Mouse (Mus musculus) intestine, embryonic 14.5 days (tissue): ENCODE results near the gene Dync1li1. TPM values are rescaled to one million over a fixed set of nuclear protein-coding genes. Genes with fewer than 3 reads are reported as not detected.

Experiments used
- ATAC-seq: fragments of 200-750 bp; cut with Nextera tagmentation; replicated peaks from 2 replicates; pipeline ENCODE4 v1.8.0; 2017; ENCODE audit warnings: low read depth, moderate number of reproducible peaks, moderate TSS enrichment, moderate library complexity; ENCODE audit not compliant: low FRiP score, low TSS enrichment
- DNase-seq: peaks from one replicate; pipeline ENCODE4 v3.0.0-alpha.2; 2018; ENCODE audit warnings: low spot score
- H3K27ac ChIP-seq: fragments of 300-500 bp; sonication (generic); 2 replicates; pipeline ENCODE4 v1.5.1; 2014; ENCODE audit warnings: low read depth, mild to moderate bottlenecking, control low read depth
- H3K27me3 ChIP-seq: fragments of 300-500 bp; sonication (generic); replicated peaks from 2 replicates; pipeline ENCODE4 v1.6.1; 2014; ENCODE audit warnings: low read length, control low read depth; ENCODE audit not compliant: control insufficient read depth, insufficient read depth
- H3K36me3 ChIP-seq: fragments of 300-500 bp; sonication (generic); 2 replicates; pipeline ENCODE4 v1.6.1; 2014; ENCODE audit warnings: low read length, control low read depth; ENCODE audit not compliant: control insufficient read depth, insufficient read depth
- H3K4me1 ChIP-seq: fragments of 300-500 bp; sonication (generic); replicated peaks from 2 replicates; pipeline ENCODE4 v1.6.1; 2014; ENCODE audit warnings: low read length, control low read depth, mixed read lengths; ENCODE audit not compliant: control insufficient read depth, insufficient read depth
- H3K4me2 ChIP-seq: fragments of 300-500 bp; sonication (generic); 2 replicates; pipeline ENCODE4 v1.6.1; 2014; ENCODE audit warnings: low read length
- H3K4me3 ChIP-seq: fragments of 300-500 bp; sonication (generic); 2 replicates; pipeline ENCODE4 v1.5.1; 2014; ENCODE audit warnings: low read depth, low read length, control low read depth, mixed read lengths
- H3K9ac ChIP-seq: fragments of 300-500 bp; sonication (generic); 2 replicates; pipeline ENCODE4 v1.6.1; 2014; ENCODE audit warnings: mild to moderate bottlenecking, low read length
- H3K9me3 ChIP-seq: fragments of 300-500 bp; sonication (generic); 2 replicates; pipeline ENCODE4 v1.6.1; 2016; ENCODE audit warnings: low read length, control low read depth; ENCODE audit not compliant: control insufficient read depth
- whole genome bisulfite sequencing: fragments of 180-500 bp; shearing (Covaris S2); extraction: QIAGEN DNeasy Blood & Tissue Kit; methylation state at CpG from one replicate; pipeline ENCODE4 v1.1.7; 2014; 5-methylcytosine and 5-hydroxymethylcytosine counted together
- polyA plus RNA-seq: library from polyadenylated mRNA; unstranded; fragments of >200 nt; fragmentation: Nextera tagmentation; extraction: Ambion mirVana; gene quantifications from 2 replicates; pipeline ENCODE4 v1.2.1, GENCODE M21; 2014

Dync1li1 gene
- polyA plus RNA-seq, 1 experiment from 2014 or later, result 41.5 TPM

GRCm38 (mm10) chr9:114745163-114745562 lies 56.6 kb downstream of the Dync1li1 start:
- H3K9me3 ChIP-seq, result no peaks in the 10 kb centered on the region
- no peak overlapping the region for H3K27ac ChIP-seq
- H3K9ac ChIP-seq, result no peak overlapping the region
- H3K4me2 ChIP-seq, result no peak overlapping the region
- no peak overlapping the region for H3K4me3 ChIP-seq
- no peak for DNase-seq
- no peak for ATAC-seq
- H3K4me1 ChIP-seq, result no peaks in the 10 kb centered on the region
- H3K36me3 ChIP-seq, result peaks cover 42% of the 10 kb centered on the region
- H3K27me3 ChIP-seq, result no peaks in the 10 kb centered on the region
- 65% methylated on average over 4 of the region's 4 CpGs for whole genome bisulfite sequencing

GRCm38 (mm10) chr9:114745654-114746053 lies 57.1 kb downstream of the Dync1li1 start:
- Histone ChIP-seq H3K36me3 (peaks cover 46% of the 10 kb centered on the region), H3K4me1 (no peaks in the 10 kb centered on the region), H3K9ac (no peak overlapping the region), H3K9me3 (no peaks in the 10 kb centered on the region), H3K4me2 (no peak overlapping the region), H3K27me3 (no peaks in the 10 kb centered on the region), H3K27ac (no peak overlapping the region), H3K4me3 (no peak overlapping the region)
- ATAC-seq (no peak), DNase-seq (no peak)
- WGBS, result 72% methylated on average over 4 of the region's 4 CpGs

GRCm38 (mm10) chr9:114747012-114747411 lies 58.4 kb downstream of the Dync1li1 start:
- 79% methylated on average over 10 of the region's 10 CpGs for WGBS
- Histone ChIP-seq H3K27ac (no peak overlapping the region), H3K4me3 (no peak overlapping the region), H3K9me3 (no peaks in the 10 kb centered on the region), H3K27me3 (no peaks in the 10 kb centered on the region), H3K4me2 (no peak overlapping the region), H3K4me1 (no peaks in the 10 kb centered on the region), H3K36me3 (peaks cover 42% of the 10 kb centered on the region), H3K9ac (no peak overlapping the region)
- no peak for ATAC-seq
- DNase-seq, result no peak

- no peak overlapping the region for H3K4me2 ChIP-seq
- DNase-seq (no peak), ATAC-seq (no peak)
- no peaks in the 10 kb centered on the region for H3K27me3 ChIP-seq
- H3K4me3 ChIP-seq, result no peak overlapping the region
- no peak overlapping the region for H3K9ac ChIP-seq
- 79% methylated on average over 12 of the region's 12 CpGs for WGBS
- peaks cover 42% of the 10 kb centered on the region for H3K36me3 ChIP-seq
- no peaks in the 10 kb centered on the region for H3K9me3 ChIP-seq
- no peak overlapping the region for H3K27ac ChIP-seq
- no peaks in the 10 kb centered on the region for H3K4me1 ChIP-seq
Measured at GRCm38 (mm10) chr9:114747466-114747865, 58.9 kb downstream of the Dync1li1 start.

- Histone ChIP-seq H3K9me3 (no peaks in the 10 kb centered on the region), H3K9ac (no peak overlapping the region), H3K4me3 (no peak overlapping the region), H3K27ac (no peak overlapping the region), H3K36me3 (peaks cover 38% of the 10 kb centered on the region), H3K4me2 (no peak overlapping the region), H3K27me3 (no peaks in the 10 kb centered on the region), H3K4me1 (no peaks in the 10 kb centered on the region)
- WGBS, result 84% methylated on average over 3 of the region's 3 CpGs
- ATAC-seq (no peak), DNase-seq (no peak)
Measured at GRCm38 (mm10) chr9:114751582-114751981, 63.0 kb downstream of the Dync1li1 start.

- H3K4me1 ChIP-seq, result no peaks in the 10 kb centered on the region
- no peak for DNase-seq
- peaks cover 38% of the 10 kb centered on the region for H3K36me3 ChIP-seq
- ATAC-seq, result no peak
- 76% methylated on average over 9 of the region's 9 CpGs for WGBS
- no peak overlapping the region for H3K9ac ChIP-seq
- no peak overlapping the region for H3K27ac ChIP-seq
- H3K9me3 ChIP-seq, result no peaks in the 10 kb centered on the region
- peak overlapping the region; percentile 74; the same call in 1 of the 2 replicates for H3K4me2 ChIP-seq
- no peaks in the 10 kb centered on the region for H3K27me3 ChIP-seq
- no peak overlapping the region for H3K4me3 ChIP-seq
Measured at GRCm38 (mm10) chr9:114752311-114752710, 63.7 kb downstream of the Dync1li1 start.

- Histone ChIP-seq H3K27me3 (no peaks in the 10 kb centered on the region), H3K9me3 (no peaks in the 10 kb centered on the region), H3K36me3 (peaks cover 32% of the 10 kb centered on the region), H3K9ac (peak overlapping the region; percentile 53), H3K4me1 (no peaks in the 10 kb centered on the region), H3K4me2 (peak overlapping the region; percentile 74), H3K27ac (peak overlapping the region; percentile 51; the same call in 1 of the 2 replicates), H3K4me3 (peak overlapping the region; percentile 51)
- DNase-seq (peak; percentile 95), ATAC-seq (peak; percentile 90)
- WGBS, result 9% methylated on average over 36 of the region's 36 CpGs
Measured at GRCm38 (mm10) chr9:114752863-114753484, 64.4 kb downstream of the Dync1li1 start.

- ATAC-seq (no peak), DNase-seq (no peak)
- 82% methylated on average over 7 of the region's 7 CpGs for WGBS
- no peak overlapping the region for H3K9ac ChIP-seq
- no peaks in the 10 kb centered on the region for H3K27me3 ChIP-seq
- no peak overlapping the region for H3K4me2 ChIP-seq
- no peaks in the 10 kb centered on the region for H3K9me3 ChIP-seq
- H3K4me1 ChIP-seq, result no peaks in the 10 kb centered on the region
- peaks cover 58% of the 10 kb centered on the region for H3K36me3 ChIP-seq
- H3K4me3 ChIP-seq, result no peak overlapping the region
- no peak overlapping the region for H3K27ac ChIP-seq
Measured at GRCm38 (mm10) chr9:114758272-114758671, 69.7 kb downstream of the Dync1li1 start.

GRCm38 (mm10) chr9:114758801-114759200 lies 70.2 kb downstream of the Dync1li1 start:
- H3K36me3 ChIP-seq, result peaks cover 59% of the 10 kb centered on the region
- H3K4me1 ChIP-seq, result no peaks in the 10 kb centered on the region
- no peaks in the 10 kb centered on the region for H3K9me3 ChIP-seq
- H3K4me3 ChIP-seq, result no peak overlapping the region
- DNase-seq, result no peak
- H3K9ac ChIP-seq, result no peak overlapping the region
- no peak overlapping the region for H3K27ac ChIP-seq
- no peak for ATAC-seq
- no peak overlapping the region for H3K4me2 ChIP-seq
- WGBS, result 81% methylated on average over 5 of the region's 5 CpGs
- no peaks in the 10 kb centered on the region for H3K27me3 ChIP-seq
